Mouse (Mus musculus): Measurements from ENCODE around the gene Clcnkb. TPM values are rescaled to one million over a fixed set of nuclear protein-coding genes. Genes with fewer than 3 reads are reported as not detected.

Gene Clcnkb
- polyA plus RNA-seq, 1 experiment from 2014 or later = 161 TPM

- WGBS = 68% methylated on average over 12 of the region's 12 CpGs
- no peak overlapping the region for H3K4me3 ChIP-seq (replicated peaks; ENCODE audit: low read depth, low read length)
- H3K27me3 ChIP-seq (ENCODE audit: insufficient read depth, low read length) = no peaks in the 10 kb centered on the region
- DNase-seq (ENCODE audit: low spot score) (no peak), ATAC-seq (replicated peaks; ENCODE audit: low FRiP score, low read depth) (no peak)
- H3K4me2 ChIP-seq (ENCODE audit: low read length) = no peak overlapping the region
- peak overlapping the region; percentile 31; the same call in 1 of the 2 replicates for H3K27ac ChIP-seq
- TF ChIP-seq CTCF (IDR thresholded peaks at IDR 0.05; ENCODE audit: low read depth) = no peak
- H3K9me3 ChIP-seq (replicated peaks; ENCODE audit: low read length) = no peaks in the 10 kb centered on the region
- H3K9ac ChIP-seq (ENCODE audit: low read depth, low read length) = no peak overlapping the region
- no peaks in the 10 kb centered on the region; the same call in 1 of the 2 replicates for H3K4me1 ChIP-seq (replicated peaks; ENCODE audit: insufficient read depth, low read length)
- no peaks in the 10 kb centered on the region for H3K36me3 ChIP-seq (ENCODE audit: insufficient read depth, low read length)
Observed at GRCm38 (mm10) chr4:141439083-141439803, 23.4 kb upstream of the Clcnkb start.

GRCm38 (mm10) chr4:141435974-141436373, 20.2 kb upstream of the Clcnkb start, which contains the start of gene Srarp:
Gene Srarp (minus strand): TSS chr4:141436105.
- no peak for ATAC-seq (replicated peaks; ENCODE audit: low FRiP score, low read depth)

GRCm38 (mm10) chr4:141433191-141433590, 17.4 kb upstream of the Clcnkb start:
- WGBS = 86% methylated on average over 18 of the region's 18 CpGs
- ATAC-seq (replicated peaks; ENCODE audit: low FRiP score, low read depth) = no peak
- H3K4me3 ChIP-seq (replicated peaks; ENCODE audit: low read depth, low read length) = no peak overlapping the region
- no peaks in the 10 kb centered on the region for H3K4me1 ChIP-seq (replicated peaks; ENCODE audit: insufficient read depth, low read length)
- no peak overlapping the region for H3K9ac ChIP-seq (ENCODE audit: low read depth, low read length)
- H3K27me3 ChIP-seq (ENCODE audit: insufficient read depth, low read length) = no peaks in the 10 kb centered on the region
- no peaks in the 10 kb centered on the region for H3K36me3 ChIP-seq (ENCODE audit: insufficient read depth, low read length)
- no peaks in the 10 kb centered on the region for H3K9me3 ChIP-seq (replicated peaks; ENCODE audit: low read length)
- no peak overlapping the region for H3K4me2 ChIP-seq (ENCODE audit: low read length)
- H3K27ac ChIP-seq = no peak overlapping the region
- TF ChIP-seq CTCF (IDR thresholded peaks at IDR 0.05; ENCODE audit: low read depth) = no peak
- DNase-seq (ENCODE audit: low spot score) = no peak

More at GRCm38 (mm10) chr4:141435974-141436373, 20.2 kb upstream of the Clcnkb start, which contains the start of gene Srarp:
- DNase-seq (ENCODE audit: low spot score) = no peak
- H3K27me3 ChIP-seq (ENCODE audit: insufficient read depth, low read length) = no peaks in the 10 kb centered on the region
- H3K4me2 ChIP-seq (ENCODE audit: low read length) = no peak within 1 kb of the TSS
- H3K9me3 ChIP-seq (replicated peaks; ENCODE audit: low read length) = no peaks in the 10 kb centered on the region
- H3K9ac ChIP-seq (ENCODE audit: low read depth, low read length) = no peak within 1 kb of the TSS
- H3K27ac ChIP-seq = no peak within 1 kb of the TSS
- 74% methylated on average over 1 of the region's 1 CpGs for WGBS
- no peak within 1 kb of the TSS for H3K4me3 ChIP-seq (replicated peaks; ENCODE audit: low read depth, low read length)
- no peaks in the 10 kb centered on the region for H3K36me3 ChIP-seq (ENCODE audit: insufficient read depth, low read length)
- TF ChIP-seq CTCF (IDR thresholded peaks at IDR 0.05; ENCODE audit: low read depth) = no peak
- H3K4me1 ChIP-seq (replicated peaks; ENCODE audit: insufficient read depth, low read length) = no peaks in the 10 kb centered on the region

GRCm38 (mm10) chr4:141432666-141433065, 16.9 kb upstream of the Clcnkb start:
- H3K27ac ChIP-seq = no peak overlapping the region
- no peaks in the 10 kb centered on the region for H3K36me3 ChIP-seq (ENCODE audit: insufficient read depth, low read length)
- H3K9ac ChIP-seq (ENCODE audit: low read depth, low read length) = no peak overlapping the region
- no peaks in the 10 kb centered on the region for H3K27me3 ChIP-seq (ENCODE audit: insufficient read depth, low read length)
- no peaks in the 10 kb centered on the region for H3K9me3 ChIP-seq (replicated peaks; ENCODE audit: low read length)
- TF ChIP-seq CTCF (IDR thresholded peaks at IDR 0.05; ENCODE audit: low read depth) = no peak
- no peak overlapping the region for H3K4me3 ChIP-seq (replicated peaks; ENCODE audit: low read depth, low read length)
- DNase-seq (ENCODE audit: low spot score) (no peak), ATAC-seq (replicated peaks; ENCODE audit: low FRiP score, low read depth) (no peak)
- 52% methylated on average over 13 of the region's 14 CpGs for WGBS
- no peak overlapping the region for H3K4me2 ChIP-seq (ENCODE audit: low read length)
- no peaks in the 10 kb centered on the region for H3K4me1 ChIP-seq (replicated peaks; ENCODE audit: insufficient read depth, low read length)

- Histone ChIP-seq H3K27ac (no peak overlapping the region), H3K9me3 (replicated peaks; ENCODE audit: low read length) (no peaks in the 10 kb centered on the region), H3K36me3 (ENCODE audit: insufficient read depth, low read length) (no peaks in the 10 kb centered on the region), H3K9ac (ENCODE audit: low read depth, low read length) (no peak overlapping the region), H3K27me3 (ENCODE audit: insufficient read depth, low read length) (no peaks in the 10 kb centered on the region), H3K4me3 (replicated peaks; ENCODE audit: low read depth, low read length) (no peak overlapping the region), H3K4me2 (ENCODE audit: low read length) (no peak overlapping the region), H3K4me1 (replicated peaks; ENCODE audit: insufficient read depth, low read length) (peaks cover 8% of the 10 kb centered on the region; the same call in 1 of the 2 replicates)
- DNase-seq (ENCODE audit: low spot score) (peak; percentile 77), ATAC-seq (replicated peaks; ENCODE audit: low FRiP score, low read depth) (no peak)
- WGBS = 35% methylated on average over 9 of the region's 9 CpGs
- TF ChIP-seq CTCF (IDR thresholded peaks at IDR 0.05; ENCODE audit: low read depth) = peak; percentile 86
Observed at GRCm38 (mm10) chr4:141430997-141431396, 15.2 kb upstream of the Clcnkb start.

- Histone ChIP-seq H3K4me3 (replicated peaks; ENCODE audit: low read depth, low read length) (no peak overlapping the region), H3K9me3 (replicated peaks; ENCODE audit: low read length) (no peaks in the 10 kb centered on the region), H3K4me2 (ENCODE audit: low read length) (no peak overlapping the region), H3K9ac (ENCODE audit: low read depth, low read length) (no peak overlapping the region), H3K36me3 (ENCODE audit: insufficient read depth, low read length) (no peaks in the 10 kb centered on the region), H3K27me3 (ENCODE audit: insufficient read depth, low read length) (no peaks in the 10 kb centered on the region), H3K27ac (no peak overlapping the region), H3K4me1 (replicated peaks; ENCODE audit: insufficient read depth, low read length) (peaks cover 20% of the 10 kb centered on the region; the same call in 1 of the 2 replicates)
- peak; percentile 77 for TF ChIP-seq CTCF (IDR thresholded peaks at IDR 0.05; ENCODE audit: low read depth)
- WGBS = 47% methylated on average over 9 of the region's 9 CpGs
- peak; percentile 67 for DNase-seq (ENCODE audit: low spot score)
- ATAC-seq (replicated peaks; ENCODE audit: low FRiP score, low read depth) = no peak
Observed at GRCm38 (mm10) chr4:141429847-141430246, 14.0 kb upstream of the Clcnkb start.
